9 mouse cellular contexts compared by ENCODE assay signal in the genomic region with DNA sequence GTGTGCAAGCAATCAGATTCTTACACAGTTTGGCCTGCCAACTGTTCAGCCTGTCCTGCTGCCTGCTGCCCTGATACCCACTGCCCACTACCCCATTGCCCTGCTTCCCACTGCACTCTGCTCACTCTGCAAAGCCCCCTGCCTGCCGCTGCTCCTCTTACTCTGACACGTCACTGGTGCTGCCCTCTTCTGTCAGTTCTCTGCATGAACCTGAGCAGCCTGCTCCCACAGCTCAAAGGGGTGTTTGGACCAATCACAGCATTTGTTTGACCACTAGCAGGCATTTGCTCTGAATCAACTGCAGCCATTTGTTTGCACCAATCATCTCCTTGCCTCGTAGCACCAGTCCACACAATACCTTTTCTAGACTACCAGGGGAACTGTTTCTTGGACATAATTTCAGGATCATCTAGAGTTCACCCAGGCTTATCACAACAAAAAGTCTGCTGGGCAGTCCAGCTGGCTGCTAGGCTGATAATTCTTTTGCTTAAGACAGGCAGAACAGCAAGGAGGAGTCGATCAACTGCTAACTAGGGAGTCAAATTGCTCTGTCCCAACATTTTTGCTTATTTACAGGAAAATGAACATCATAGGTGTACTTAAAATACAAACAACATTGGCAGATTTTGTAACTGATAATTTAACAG. TPM values are rescaled to one million over a fixed set of nuclear protein-coding genes. Genes with fewer than 3 reads are reported as not detected.
DNase-seq lines count a peak whose midpoint lies in the region; ATAC-seq lines count a peak whose summit lies in the region.
"Had no signal": no experiment of that assay in that cellular context is flagged by ENCODE, and none has a peak within 500 bp of the region (broad histone marks: within the 10 kb centered on the region; RNA-seq: fewer than 3 reads in every experiment).

No protein-coding gene starts in this region.

- no peaks in the 10 kb centered on the region for H3K9me3 ChIP-seq in intestine, embryonic 14.5 days (ENCODE audit: control insufficient read depth, low read length)
- no peaks in the 10 kb centered on the region for H3K9me3 ChIP-seq in midbrain, embryonic 15.5 days
- H3K9me3 ChIP-seq: liver, embryonic 15.5 days had no signal

- no peak; the same call in 1 of the 2 replicates for ATAC-seq in intestine, embryonic 14.5 days (replicated peaks; ENCODE audit: low FRiP score, low TSS enrichment, low read depth)
- ATAC-seq in midbrain, embryonic 15.5 days (replicated peaks), result peak; percentile 70

- no peaks in the 10 kb centered on the region for H3K27me3 ChIP-seq in intestine, embryonic 14.5 days (replicated peaks; ENCODE audit: control insufficient read depth, insufficient read depth, low read length)
- no peaks in the 10 kb centered on the region for H3K27me3 ChIP-seq in midbrain, embryonic 15.5 days (replicated peaks)
- H3K27me3 ChIP-seq: liver, embryonic 15.5 days had no signal

- no peak overlapping the region for H3K4me2 ChIP-seq in intestine, embryonic 14.5 days (ENCODE audit: low read length)
- no peak overlapping the region for H3K4me2 ChIP-seq in midbrain, embryonic 15.5 days
- H3K4me2 ChIP-seq: liver, embryonic 15.5 days had no signal

- no peak overlapping the region for H3K9ac ChIP-seq in intestine, embryonic 14.5 days (ENCODE audit: low read length)
- no peak overlapping the region for H3K9ac ChIP-seq in midbrain, embryonic 15.5 days
- H3K9ac ChIP-seq: liver, embryonic 15.5 days had no signal

- no peak overlapping the region for H3K27ac ChIP-seq in intestine, embryonic 14.5 days (ENCODE audit: low read depth)
- no peak overlapping the region for H3K27ac ChIP-seq in midbrain, embryonic 15.5 days
- H3K27ac ChIP-seq: liver, embryonic 15.5 days had no signal

- intact Hi-C loops in left cerebral cortex, postnatal 36 days (cut with DNase I), result loop anchor here (5.0 kb wide), 1 partner anchor 106 kb away; no protein-coding TSS in a partner anchor

- H3K36me3 ChIP-seq in intestine, embryonic 14.5 days (ENCODE audit: control insufficient read depth, insufficient read depth, low read length), result no peaks in the 10 kb centered on the region
- no peaks in the 10 kb centered on the region for H3K36me3 ChIP-seq in midbrain, embryonic 15.5 days (replicated peaks)
- H3K36me3 ChIP-seq: liver, embryonic 15.5 days had no signal

- DNase-seq in left cerebral cortex, adult 11 months (ENCODE audit: low spot score), result peak; percentile 13
- DNase-seq in left cerebral cortex, postnatal 36 days (ENCODE audit: low spot score in 2 of 2), result no peak
- DNase-seq in embryo, embryonic 10.5 days (ENCODE audit: low spot score), result peak; percentile 85
- peak; percentile 21 to 46 for DNase-seq in gastrocnemius, postnatal 4 days (ENCODE audit: low spot score in 2 of 2)
- peak; percentile 69 for DNase-seq in intestine, embryonic 14.5 days (ENCODE audit: low spot score)
- DNase-seq in liver, result peak; percentile 47
- peak; percentile 8 to 14 for DNase-seq in thymus, postnatal 36 days

- 0 out of 2 replicates have a peak, but pooled peaks cover 3% of the 10 kb centered on the region for H3K4me1 ChIP-seq in intestine, embryonic 14.5 days (replicated peaks; ENCODE audit: control insufficient read depth, insufficient read depth, low read length)
- H3K4me1 ChIP-seq in midbrain, embryonic 15.5 days, result no peaks in the 10 kb centered on the region; the same call in 1 of the 2 replicates
- H3K4me1 ChIP-seq: liver, embryonic 15.5 days had no signal

- 8% methylated on average over 4 of the region's 4 CpGs for WGBS in intestine, embryonic 14.5 days
- 20% methylated on average over 4 of the region's 4 CpGs for WGBS in midbrain, embryonic 15.5 days

- no peak overlapping the region for H3K4me3 ChIP-seq in intestine, embryonic 14.5 days (ENCODE audit: low read depth, low read length)
- H3K4me3 ChIP-seq in midbrain, embryonic 15.5 days, result no peak overlapping the region
- H3K4me3 ChIP-seq: liver, embryonic 15.5 days had no signal

RNA-seq across cellular contexts. Expression of a gene that starts 44.7 kb away (rescaled TPM):
- 1 to 10 TPM; 1.4 to 1.8 TPM for total RNA-seq in left cerebral cortex, postnatal 36 days (2021)
- total RNA-seq in gastrocnemius, postnatal 4 days (2021), result under 1 TPM; 0.32 to 0.36 TPM
- 0.24 and 0.31 TPM in 2 replicates for polyA plus RNA-seq in intestine, embryonic 14.5 days (2014; fragmentation: Nextera tagmentation; extraction: Ambion mirVana)
- polyA plus RNA-seq in midbrain, embryonic 15.5 days (2015; fragmentation: Nextera tagmentation; extraction: Ambion mirVana), result 0.19 and 0.34 TPM in 2 replicates

Comparison
In these comparisons a context has a peak if more than half of its experiments do, and no peak if none do; other contexts are left out.
1. DNase-seq: peak in left cerebral cortex, adult 11 months (single experiment), embryo, embryonic 10.5 days (single experiment), gastrocnemius, postnatal 4 days (2 of 2), intestine, embryonic 14.5 days (single experiment), liver (single experiment) and thymus, postnatal 36 days (2 of 2); none in left cerebral cortex, postnatal 36 days (0 of 2).